12 mouse cellular contexts compared by ENCODE assay signal in the genomic region with DNA sequence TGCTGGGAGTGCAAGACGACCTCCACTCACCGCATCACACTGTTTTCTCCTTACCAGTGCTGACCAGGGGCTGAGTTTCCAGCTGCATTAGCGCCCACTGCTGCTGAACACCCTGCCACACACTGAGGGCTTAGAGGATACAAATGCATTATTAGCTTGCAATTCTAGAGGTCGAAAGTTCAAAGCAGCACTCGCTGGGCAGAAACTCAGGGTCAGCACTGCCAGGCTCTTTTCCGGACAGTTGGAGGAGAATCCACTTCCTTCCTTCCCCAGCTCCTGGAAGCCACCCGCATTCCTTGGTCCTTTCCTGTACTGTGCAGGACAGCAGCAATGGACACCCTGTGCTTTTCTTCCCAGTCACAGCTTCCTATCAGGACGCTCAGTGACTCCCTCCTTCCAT. TPM values are rescaled to one million over a fixed set of nuclear protein-coding genes. Genes with fewer than 3 reads are reported as not detected.
A peak's percentile ranks its signal among the peaks of the same experiment; 100 is the strongest.
DNase-seq lines count a peak whose midpoint lies in the region; ATAC-seq and TF ChIP-seq lines count a peak whose summit lies in the region.
"Had no signal": no experiment of that assay in that cellular context is flagged by ENCODE, and none has a peak within 500 bp of the region (broad histone marks: within the 10 kb centered on the region; RNA-seq: fewer than 3 reads in every experiment).

No protein-coding gene starts in this region.

- TF ChIP-seq POLR2A in heart, adult 2 months (IDR thresholded peaks at IDR 0.05; ENCODE audit: insufficient read depth, low read depth, low read length), result no peak
- no peak for TF ChIP-seq POLR2A in kidney, adult 2 months (IDR thresholded peaks at IDR 0.05; ENCODE audit: low read depth, low read length)

- H3K4me3 ChIP-seq in heart, adult 2 months, result no peak overlapping the region
- no peak overlapping the region for H3K4me3 ChIP-seq in heart, embryonic 11.5 days (ENCODE audit: low read depth, low read length)
- 0 out of 2 replicates have a peak overlapping the region, but pooled peaks have one; percentile 4 for H3K4me3 ChIP-seq in E14TG2a.4 (replicated peaks; ENCODE audit: low read length)
- H3K4me3 ChIP-seq in kidney, adult 2 months (ENCODE audit: insufficient read depth, low read depth, low read length), result no peak overlapping the region
- no peak overlapping the region for H3K4me3 ChIP-seq in liver, embryonic 12.5 days

- peaks cover 22% of the 10 kb centered on the region for H3K36me3 ChIP-seq in heart, adult 2 months (ENCODE audit: control insufficient read depth, insufficient read depth, low read length)
- no peaks in the 10 kb centered on the region for H3K36me3 ChIP-seq in heart, embryonic 11.5 days (ENCODE audit: control insufficient read depth, insufficient read depth, low read length)
- H3K36me3 ChIP-seq in E14TG2a.4 (ENCODE audit: insufficient read depth, low read length), result peaks cover 4% of the 10 kb centered on the region; the same call in 1 of the 2 replicates
- H3K36me3 ChIP-seq in kidney, adult 2 months (ENCODE audit: control insufficient read depth, insufficient read depth, low read length), result no peaks in the 10 kb centered on the region
- no peaks in the 10 kb centered on the region; the same call in 1 of the 2 replicates for H3K36me3 ChIP-seq in liver, embryonic 12.5 days

- H3K4me1 ChIP-seq in heart, adult 2 months (ENCODE audit: control insufficient read depth, insufficient read depth, low read length), result peaks cover 50% of the 10 kb centered on the region
- peaks cover 58% of the 10 kb centered on the region for H3K4me1 ChIP-seq in heart, embryonic 11.5 days (ENCODE audit: control insufficient read depth, insufficient read depth, low read length)
- peaks cover 88% of the 10 kb centered on the region for H3K4me1 ChIP-seq in E14TG2a.4 (replicated peaks; ENCODE audit: low read depth, low read length)
- H3K4me1 ChIP-seq in kidney, adult 2 months (ENCODE audit: control insufficient read depth, insufficient read depth, low read length), result peaks cover 42% of the 10 kb centered on the region
- peaks cover 63% of the 10 kb centered on the region for H3K4me1 ChIP-seq in liver, embryonic 12.5 days

- intact Hi-C loops in heart, adult 2 months (cut with DNase I), result no loop called here

- no peaks in the 10 kb centered on the region for H3K9me3 ChIP-seq in heart, embryonic 11.5 days (replicated peaks; ENCODE audit: control insufficient read depth, low read length)
- H3K9me3 ChIP-seq in E14TG2a.4 (ENCODE audit: low read length), result no peaks in the 10 kb centered on the region
- no peaks in the 10 kb centered on the region for H3K9me3 ChIP-seq in liver, embryonic 12.5 days (replicated peaks)

- peak; percentile 28; the same call in 1 of the 2 replicates for TF ChIP-seq CTCF in heart, adult 2 months (IDR thresholded peaks at IDR 0.05)
- no peak for TF ChIP-seq CTCF in E14TG2a.4 (conservative IDR thresholded peaks at IDR 0.05; ENCODE audit: low read length)
- TF ChIP-seq CTCF in kidney, adult 2 months (conservative IDR thresholded peaks at IDR 0.05; ENCODE audit: insufficient read depth, insufficient read length, low read depth, low read length), result peak; percentile 39; the same call in 1 of the 2 replicates

- H3K4me2 ChIP-seq in heart, embryonic 11.5 days, result no peak overlapping the region
- no peak overlapping the region for H3K4me2 ChIP-seq in liver, embryonic 12.5 days

- WGBS in heart, adult 2 months, result 39% methylated on average over 8 of the region's 8 CpGs
- WGBS in heart, embryonic 11.5 days (ENCODE audit: insufficient replicate concordance), result 53% methylated on average over 8 of the region's 8 CpGs
- 48% methylated on average over 8 of the region's 8 CpGs for WGBS in kidney, adult 2 months
- WGBS in liver, embryonic 12.5 days (ENCODE audit: insufficient replicate concordance), result 66% methylated on average over 8 of the region's 8 CpGs

- peaks cover 3% of the 10 kb centered on the region for H3K79me2 ChIP-seq in heart, adult 2 months (replicated peaks; ENCODE audit: control insufficient read depth, insufficient read depth, low read length)

- DNase-seq in heart, adult 2 months, result no peak
- peak; percentile 70 for DNase-seq in kidney, adult 2 months
- no peak for DNase-seq in layer of hippocampus, adult 8-10 months (ENCODE audit: low spot score in 2 of 2)
- DNase-seq: cerebellum, postnatal 14 days; thymus, postnatal 14 days had no signal

- peak overlapping the region; percentile 86 for H3K27ac ChIP-seq in heart, adult 2 months
- no peak overlapping the region; the same call in 1 of the 2 replicates for H3K27ac ChIP-seq in heart, embryonic 11.5 days (ENCODE audit: low read depth, low read length)
- H3K27ac ChIP-seq in kidney, adult 2 months (ENCODE audit: insufficient read depth, low read depth, low read length), result no peak overlapping the region
- H3K27ac ChIP-seq in liver, embryonic 12.5 days, result peak overlapping the region; percentile 36; the same call in 1 of the 2 replicates
- H3K27ac ChIP-seq: macrophage had no signal

- H3K27me3 ChIP-seq in heart, adult 2 months (ENCODE audit: control insufficient read depth, insufficient read depth, low read length), result no peaks in the 10 kb centered on the region
- H3K27me3 ChIP-seq in heart, embryonic 11.5 days (ENCODE audit: control insufficient read depth, insufficient read depth, low read length), result no peaks in the 10 kb centered on the region
- no peaks in the 10 kb centered on the region for H3K27me3 ChIP-seq in E14TG2a.4 (ENCODE audit: insufficient read depth, low read length)
- H3K27me3 ChIP-seq in kidney, adult 2 months (replicated peaks; ENCODE audit: control insufficient read depth, insufficient read depth, low read length), result no peaks in the 10 kb centered on the region
- H3K27me3 ChIP-seq in liver, embryonic 12.5 days (replicated peaks), result no peaks in the 10 kb centered on the region

- TF ChIP-seq EP300 in heart, adult 2 months (IDR thresholded peaks at IDR 0.05; ENCODE audit: insufficient read depth, low read depth, low read length), result 0 out of 2 replicates have a peak, but pooled peaks have one; percentile 46

- no peak; the same call in 1 of the 2 replicates for ATAC-seq in heart, embryonic 11.5 days (replicated peaks; ENCODE audit: insufficient number of reproducible peaks, low FRiP score, low TSS enrichment)
- peak; percentile 55 for ATAC-seq in liver, embryonic 12.5 days
- no peak for ATAC-seq in inflammation-experienced regulatory T-cells, adult 6 months
- ATAC-seq in megakaryocyte-erythroid progenitor cell, adult 5-6 weeks (replicated peaks; ENCODE audit: low FRiP score, low TSS enrichment, poor library complexity, severe bottlenecking), result no peak
- ATAC-seq: hindbrain, embryonic 16.5 days had no signal

- no peak overlapping the region for H3K9ac ChIP-seq in heart, adult 2 months (ENCODE audit: low read depth, low read length)
- H3K9ac ChIP-seq in heart, embryonic 11.5 days (ENCODE audit: low read depth, low read length), result no peak overlapping the region
- no peak overlapping the region for H3K9ac ChIP-seq in liver, embryonic 12.5 days

RNA-seq across cellular contexts. Expression of gene Lcmt1, which starts 31.2 kb away (rescaled TPM):
- total RNA-seq in heart, adult 2 months (2021), result 10 to 100 TPM; 21.7 to 22.0 TPM
- polyA plus RNA-seq in heart, adult 2 months (2012; rRNA removed), result 18.5 and 22.2 TPM in 2 replicates
- polyA plus RNA-seq in heart, embryonic 11.5 days (2014; fragmentation: Nextera tagmentation; extraction: Ambion mirVana), result 40.6 and 47.4 TPM in 2 replicates
- polyA plus RNA-seq in kidney, adult 2 months (2012; rRNA removed), result 26.9 and 29.9 TPM in 2 replicates
- 33.4 and 34.4 TPM in 2 replicates for polyA plus RNA-seq in liver, embryonic 12.5 days (2016; fragmentation: Nextera tagmentation; extraction: Ambion mirVana)
- total RNA-seq in layer of hippocampus, adult 8-10 months (2022), result 10 to 100 TPM; 79.7 to 96.9 (median 88.7) TPM
- 10 to 100 TPM; 28.0 to 33.4 (median 30.3) TPM for polyA plus RNA-seq in inflammation-experienced regulatory T-cells, adult 6 months (2017; shearing (Covaris generic))
- total RNA-seq in megakaryocyte-erythroid progenitor cell, adult 5-6 weeks (2014; fragmentation: Nextera tagmentation), result 36.2 and 57.0 TPM in 2 replicates
- 42.8 and 43.3 TPM in 2 replicates for total RNA-seq in megakaryocyte-erythroid progenitor cell, adult 5-6 weeks (2017)

RNA-seq across cellular contexts. Expression of gene Arhgap17, which starts 31.4 kb away (rescaled TPM):
- 10 to 100 TPM; 14.6 to 17.0 TPM for total RNA-seq in heart, adult 2 months (2021)
- 10.0 and 13.8 TPM in 2 replicates for polyA plus RNA-seq in heart, adult 2 months (2012; rRNA removed)
- polyA plus RNA-seq in heart, embryonic 11.5 days (2014; fragmentation: Nextera tagmentation; extraction: Ambion mirVana), result 21.1 and 23.0 TPM in 2 replicates
- 20.0 and 21.0 TPM in 2 replicates for polyA plus RNA-seq in kidney, adult 2 months (2012; rRNA removed)
- polyA plus RNA-seq in liver, embryonic 12.5 days (2016; fragmentation: Nextera tagmentation; extraction: Ambion mirVana), result 16.7 TPM in 2 replicates
- total RNA-seq in layer of hippocampus, adult 8-10 months (2022), result 10 to 100 TPM; 27.6 to 42.0 (median 35.2) TPM
- 10 to 100 TPM; 19.5 to 23.4 (median 22.6) TPM for polyA plus RNA-seq in inflammation-experienced regulatory T-cells, adult 6 months (2017; shearing (Covaris generic))
- 17.8 and 30.5 TPM in 2 replicates for total RNA-seq in megakaryocyte-erythroid progenitor cell, adult 5-6 weeks (2014; fragmentation: Nextera tagmentation)
- total RNA-seq in megakaryocyte-erythroid progenitor cell, adult 5-6 weeks (2017), result 12.6 and 16.5 TPM in 2 replicates

Comparison
In these comparisons a context has a peak if more than half of its experiments do, and no peak if none do; other contexts are left out.
1. H3K27ac ChIP-seq: peak in heart, adult 2 months (single experiment) and liver, embryonic 12.5 days (single experiment); none in heart, embryonic 11.5 days (single experiment) and kidney, adult 2 months (single experiment).